Mouse (Mus musculus) intestine, embryonic 14.5 days (tissue): ENCODE data around the gene Abhd10. TPM values are rescaled to one million over a fixed set of nuclear protein-coding genes. Genes with fewer than 3 reads are reported as not detected.

ENCODE experiments used
- polyA plus RNA-seq: library from polyadenylated mRNA; unstranded; fragments of >200 nt; fragmentation: Nextera tagmentation; extraction: Ambion mirVana; gene quantifications from 2 replicates; pipeline ENCODE4 v1.2.1, GENCODE M21; 2014

The Abhd10 gene
- polyA plus RNA-seq, 1 experiment from 2014 or later, result 33.9 TPM

Other genes with a start within 250 kb of the Abhd10 start
- gene Gm609, start 250.0 kb downstream of the Abhd10 start, polyA plus RNA-seq, result 1.5 and 1.8 TPM in 2 replicates
- 1.9 and 4.1 TPM in 2 replicates for gene Gm17783, start 210.9 kb downstream of the Abhd10 start, polyA plus RNA-seq
- not detected in 2 replicates for gene Slc9c1, start 207.6 kb downstream of the Abhd10 start, polyA plus RNA-seq
- gene Gcsam, start 132.6 kb downstream of the Abhd10 start, polyA plus RNA-seq, result 0.09 TPM in 2 replicates
- 1.9 and 2.7 TPM in 2 replicates for gene BC016579, start 88.9 kb downstream of the Abhd10 start, polyA plus RNA-seq
- 0.26 and 0.30 TPM in 2 replicates for gene Tmprss7, start 49.3 kb downstream of the Abhd10 start, polyA plus RNA-seq
- gene Tagln3, start 18.3 kb downstream of the Abhd10 start, polyA plus RNA-seq, result 42.5 and 50.0 TPM in 2 replicates
- 35.2 and 43.7 TPM in 2 replicates for gene Phldb2, start 210.6 kb upstream of the Abhd10 start, polyA plus RNA-seq